Mouse (Mus musculus) heart, adult 2 months (tissue): ENCODE results near the gene Cyp3a44.
"Not testable (repeated sequence)": the region's sequence is repeated elsewhere in the genome, so short reads cannot be mapped to it uniquely, and the experiment has no call there.

Experiments
- CTCF ChIP-seq: fragments of 200-600 bp; IDR thresholded peaks from 2 replicates; pipeline ENCODE4 v1.8.1; 2022; ENCODE audit warnings: antibody characterized with exemption, mild to moderate bottlenecking, moderate library complexity
- POLR2A ChIP-seq: fragments of 200-500 bp; IDR thresholded peaks from 2 replicates; pipeline ENCODE4 v1.6.1; 2011; ENCODE audit warnings: mild to moderate bottlenecking, low read depth, low read length, control low read depth; ENCODE audit not compliant: insufficient read depth

GRCm38 (mm10) chr5:145800229-145800628, 5.4 kb downstream of the Cyp3a44 start:
- not testable (repeated sequence) for TF ChIP-seq CTCF, POLR2A
